Mouse (Mus musculus) frontal cortex, postnatal 36 days (tissue): ENCODE results near the gene Dmxl2.

ENCODE experiments used
- DNase-seq, 2 experiments: peaks; one replicate each; pipeline ENCODE4 v3.0.0; 2022; ENCODE audit warnings: low spot score in 2 of 2

Dmxl2 gene

DNA sequence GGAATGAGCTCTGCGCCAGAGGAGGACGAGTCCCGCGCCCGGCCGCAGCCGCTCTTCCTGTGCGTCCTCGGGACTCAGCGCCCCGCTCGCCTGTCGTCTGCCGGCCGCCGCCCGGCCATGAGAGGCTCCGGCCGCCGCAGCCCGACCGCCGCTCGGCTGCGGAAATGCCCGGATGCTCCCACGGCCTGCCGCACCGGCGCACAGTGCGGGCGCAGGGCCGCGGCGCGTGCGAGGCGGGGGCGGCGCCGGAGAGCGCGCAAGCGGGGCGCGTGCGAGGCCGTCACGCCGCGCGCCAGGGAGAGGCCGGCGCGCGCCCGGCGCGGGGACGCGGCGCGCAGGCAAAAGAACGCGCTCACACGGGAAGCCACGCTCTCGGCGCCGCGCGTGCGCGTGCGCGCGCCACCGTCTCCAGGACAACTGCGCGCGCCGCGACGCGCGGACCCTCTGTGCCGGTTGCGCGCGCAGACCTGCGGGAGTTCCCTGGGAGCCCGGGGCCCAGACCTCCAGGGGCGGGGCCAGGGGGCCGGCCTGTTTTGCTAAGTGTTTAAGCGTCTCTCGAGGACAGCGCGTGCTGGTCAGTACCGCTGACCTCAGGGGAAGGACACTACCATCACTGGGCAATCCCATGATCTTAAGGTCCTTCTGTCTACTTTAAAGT is at the start of gene Dmxl2:
Dmxl2 (minus strand) TSS at position 174 of the 658 bp plus-strand sequence.
- DNase-seq: peak; percentile 80 to 88

GRCm38 (mm10) chr9:54549433-54549832 is 48.0 kb upstream of the Dmxl2 start:
- no peak for DNase-seq

DNA sequence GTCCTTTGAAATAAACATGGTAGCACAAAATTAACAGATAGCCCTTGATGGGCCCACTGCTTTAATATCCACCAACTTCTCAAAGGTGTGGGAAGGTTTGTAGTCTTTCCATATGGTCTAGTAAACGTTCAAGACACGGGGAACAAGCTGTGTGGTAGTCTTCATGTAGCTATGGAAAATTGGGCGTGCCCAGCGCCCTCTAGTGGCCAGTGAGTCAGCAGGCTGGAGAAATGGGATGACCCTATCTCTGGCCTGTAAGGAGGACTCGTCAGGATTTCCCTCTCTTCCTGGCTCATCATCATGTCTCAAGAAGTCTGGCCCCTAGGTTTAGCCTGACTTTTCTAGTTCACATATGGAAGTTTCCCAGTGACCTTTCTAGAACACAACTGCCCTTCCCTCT is 46.1 kb upstream of the Dmxl2 start:
- DNase-seq: peak; percentile 55

DNA sequence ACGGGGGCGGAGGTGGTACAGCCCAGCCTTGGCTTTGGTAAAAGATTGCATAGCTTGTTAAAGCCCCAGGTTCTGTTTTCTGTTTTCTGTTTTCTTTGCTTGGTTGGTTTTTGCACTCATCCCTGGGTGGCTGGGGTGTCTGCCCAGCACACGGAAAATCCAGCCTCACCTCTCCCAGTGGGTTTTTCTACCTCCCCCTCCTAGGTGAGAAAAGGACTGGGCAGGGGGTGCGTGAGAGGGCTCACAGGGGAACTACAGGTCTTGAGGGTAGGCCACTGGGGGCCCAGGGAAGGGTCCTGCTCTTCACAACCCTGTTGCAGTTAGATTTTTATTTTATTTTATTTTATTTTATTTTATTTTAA is 43.5 kb upstream of the Dmxl2 start:
- DNase-seq: no peak

- DNase-seq: no peak
Measured at GRCm38 (mm10) chr9:54544212-54544953, 43.0 kb upstream of the Dmxl2 start.

- no peak for DNase-seq
Measured at GRCm38 (mm10) chr9:54540801-54541200, 39.4 kb upstream of the Dmxl2 start.

DNA sequence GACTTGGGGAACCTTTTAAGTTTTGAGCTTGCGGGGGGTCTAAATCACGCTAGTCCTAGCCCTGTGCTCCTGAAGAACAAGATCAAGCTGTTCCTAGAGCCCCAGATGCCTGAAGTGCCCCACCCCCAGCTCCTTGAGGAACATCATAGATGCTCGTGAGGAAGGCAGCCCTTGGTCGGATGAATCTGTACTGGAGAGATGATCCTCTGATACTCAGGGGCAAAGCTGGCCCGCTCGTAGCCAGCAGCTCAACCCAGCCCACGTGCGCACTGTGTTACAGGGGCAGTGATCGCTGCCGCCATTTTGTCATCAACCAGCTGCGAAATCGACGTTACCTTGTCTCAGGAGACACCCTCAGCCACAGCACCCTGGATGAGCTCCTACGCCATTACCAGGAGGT is 37.3 kb upstream of the Dmxl2 start, which contains the start of gene Sh2d7:
Sh2d7 (plus strand) TSS at position 301 of the 400 bp plus-strand sequence.
- no peak for DNase-seq

GRCm38 (mm10) chr9:54538244-54538643 is 36.8 kb upstream of the Dmxl2 start:
- no peak for DNase-seq

DNA sequence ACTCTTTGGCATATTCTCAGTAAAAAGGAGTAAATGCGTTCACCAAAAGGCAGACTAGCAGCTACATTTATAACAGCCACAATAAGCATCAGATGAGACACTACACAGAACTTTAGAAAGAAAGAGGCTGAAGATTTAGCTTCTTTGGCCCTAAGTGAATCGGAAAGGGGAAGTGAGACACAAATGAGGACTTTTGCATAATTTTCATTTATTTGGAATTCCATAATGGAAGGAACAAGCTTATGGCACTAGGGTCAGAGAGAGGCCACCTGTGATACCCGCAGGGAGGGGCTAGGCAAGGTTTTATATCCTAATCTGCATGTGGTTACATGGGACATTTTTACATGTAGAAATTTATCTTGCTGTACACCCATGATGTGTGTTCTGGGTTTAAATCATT is 36.1 kb upstream of the Dmxl2 start:
- DNase-seq: no peak

- peak in 1 of 2 experiments; percentile 45 for DNase-seq
Measured at GRCm38 (mm10) chr9:54537030-54537429, 35.6 kb upstream of the Dmxl2 start.

DNA sequence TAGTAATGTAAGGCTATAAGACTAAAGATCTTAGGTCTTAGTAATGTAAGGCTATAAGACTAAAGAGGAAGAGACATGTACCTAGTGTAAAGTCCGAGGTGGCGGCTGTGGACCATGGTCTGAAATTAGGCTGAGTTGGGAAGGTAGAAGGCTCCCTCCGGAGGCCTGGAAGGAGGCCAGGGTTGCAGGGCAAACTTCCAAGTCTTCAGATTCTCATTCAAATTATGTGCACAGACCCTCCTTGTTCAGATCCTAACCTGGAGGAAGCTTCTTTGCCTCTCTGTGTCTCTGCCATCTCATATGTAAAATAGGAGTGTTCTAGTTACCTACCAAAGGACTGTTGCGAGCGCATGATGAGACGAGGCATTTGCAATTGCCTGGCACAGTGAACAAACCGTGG is 34.8 kb upstream of the Dmxl2 start:
- no peak for DNase-seq

DNA sequence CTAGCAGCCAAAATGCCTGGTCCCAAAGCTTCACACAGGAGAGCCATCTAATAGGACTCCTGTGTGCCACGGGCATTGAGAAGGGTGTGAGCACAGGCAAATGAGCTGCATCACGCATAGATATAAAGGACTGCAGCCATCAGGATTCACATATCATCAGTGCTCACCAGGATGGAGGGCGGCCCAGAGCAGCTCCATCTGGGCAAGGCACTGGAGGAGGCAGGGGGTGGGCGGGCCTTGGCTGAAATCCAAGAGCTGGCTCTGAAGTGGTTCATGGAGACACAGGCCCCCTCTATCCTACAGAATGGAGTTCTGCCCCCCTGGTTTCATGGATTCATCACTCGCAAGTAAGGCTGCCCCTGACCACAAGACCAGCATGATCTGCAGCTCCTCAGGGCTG is 32.5 kb upstream of the Dmxl2 start:
- peak; percentile 80 to 81 for DNase-seq

GRCm38 (mm10) chr9:54532926-54533325 is 31.5 kb upstream of the Dmxl2 start:
- DNase-seq: no peak

- DNase-seq: no peak
Measured at GRCm38 (mm10) chr9:54531421-54531820, 30.0 kb upstream of the Dmxl2 start.

GRCm38 (mm10) chr9:54530836-54531235 is 29.4 kb upstream of the Dmxl2 start:
- DNase-seq: no peak

- no peak for DNase-seq
Measured at GRCm38 (mm10) chr9:54529950-54530349, 28.5 kb upstream of the Dmxl2 start.

GRCm38 (mm10) chr9:54527694-54528093 is 26.3 kb upstream of the Dmxl2 start:
- peak in 1 of 2 experiments; percentile 46 for DNase-seq

- no peak for DNase-seq
Measured at GRCm38 (mm10) chr9:54520286-54520685, 18.9 kb upstream of the Dmxl2 start.

DNA sequence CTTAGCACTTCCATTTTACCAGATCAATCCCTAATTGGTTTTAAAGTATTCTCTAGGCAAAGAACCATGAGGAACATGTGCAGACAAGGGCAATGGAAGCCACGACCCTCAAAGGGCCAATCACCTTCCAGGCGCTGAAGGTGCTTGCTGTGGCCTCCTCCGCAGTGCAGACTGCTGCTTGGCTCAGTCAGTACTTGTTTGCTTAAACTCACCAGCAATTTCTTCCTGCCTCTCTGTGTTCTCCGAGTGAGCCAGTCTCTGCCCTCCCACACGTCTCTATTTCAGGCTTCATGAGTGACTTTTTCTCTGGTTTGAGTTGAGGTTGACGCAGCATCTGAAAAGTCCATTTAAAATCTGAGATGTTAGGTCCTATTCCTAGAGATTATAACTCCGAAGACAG is 17.5 kb upstream of the Dmxl2 start:
- peak; percentile 65 to 81 for DNase-seq

DNA sequence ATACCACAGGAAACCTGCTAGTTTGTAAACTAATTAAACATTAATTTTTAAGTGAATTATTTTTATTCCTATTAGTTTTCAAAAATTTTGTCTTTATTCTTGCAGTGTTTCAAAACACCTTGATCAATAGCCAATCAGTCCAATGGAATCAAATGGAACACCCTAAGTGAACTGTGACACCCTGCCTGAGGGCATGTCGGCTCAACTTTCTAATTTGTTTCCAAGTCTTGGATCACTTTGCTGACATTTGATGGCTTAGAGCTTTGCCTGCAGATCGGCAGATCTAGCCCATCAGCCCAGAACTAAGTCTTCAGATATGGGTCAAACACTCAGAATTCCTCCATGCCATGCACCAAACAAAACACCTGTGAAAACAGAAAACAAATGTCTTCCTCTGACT is 14.6 kb upstream of the Dmxl2 start:
- DNase-seq: no peak

- DNase-seq: no peak
Measured at GRCm38 (mm10) chr9:54502873-54503272, 1.4 kb upstream of the Dmxl2 start.

DNA sequence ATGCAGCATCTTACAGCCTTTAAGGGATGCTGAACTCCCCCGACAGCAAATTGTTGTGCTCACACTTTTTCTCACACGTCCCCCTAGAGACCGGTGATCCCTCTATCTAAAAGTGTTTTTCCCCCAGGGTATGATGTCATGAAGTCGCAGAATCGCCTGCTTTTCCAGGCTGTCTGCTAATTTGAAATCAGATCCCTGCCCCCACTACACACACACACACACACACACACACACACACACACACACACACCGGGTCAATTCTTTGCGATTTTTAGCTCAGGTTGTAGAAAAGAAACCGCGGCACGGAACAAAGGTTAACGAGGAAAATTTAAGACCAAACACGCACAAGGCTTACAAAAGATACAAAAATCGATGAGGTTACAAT is 677 bp upstream of the Dmxl2 start:
- no peak for DNase-seq

- DNase-seq: peak in 1 of 2 experiments; percentile 36
Measured at GRCm38 (mm10) chr9:54500832-54501452, 484 bp downstream of the Dmxl2 start.
